Mouse (Mus musculus) left cerebral cortex, adult 2 months (tissue): ENCODE results near the gene Limk1. TPM values are rescaled to one million over a fixed set of nuclear protein-coding genes. Genes with fewer than 3 reads are reported as not detected.

Experiments used
- DNase-seq, 2 experiments: peaks; one replicate each; pipeline ENCODE4 v3.0.0; 2021 to 2022; ENCODE audit warnings: low spot score in 2 of 2, mixed read lengths in 1 of 2; ENCODE audit errors: extremely low spot score in 1 of 2
- H3K27ac ChIP-seq: fragments of 200-600 bp; 2 replicates; pipeline ENCODE4 v1.8.1; 2022
- H3K4me3 ChIP-seq: fragments of 200-600 bp; 2 replicates; pipeline ENCODE4 v1.8.1; 2022
- CTCF ChIP-seq: fragments of 200-600 bp; IDR thresholded peaks from 2 replicates; pipeline ENCODE4 v1.8.1; 2022; ENCODE audit warnings: antibody characterized with exemption, mild to moderate bottlenecking, moderate library complexity
- intact Hi-C: fragments of 180-260 bp; cut with DNase I; formaldehyde crosslinking; loops from one replicate; pipeline ENCODE4 v1.15.1; 2025
- long read RNA-seq, 2 experiments: library from polyadenylated mRNA; stranded (forward); transcript quantifications; one replicate each; pipeline ENCODE4 v2.0.0; 2021; ENCODE audit warnings: borderline mapping rate in 2 of 2
- total RNA-seq, 2 experiments: library from RNA; stranded (reverse); gene quantifications; 2 replicates each; pipeline ENCODE4 v1.2.3; 2021

The Limk1 gene
- total RNA-seq, result 10 to 100 TPM; 59.8 to 65.4 TPM
- long read RNA-seq, experiment 1, partial matches to known transcripts, result 2 of 7 reads
- long read RNA-seq, experiment 1, other reads (novel, unspliced or antisense), result 1 of 7 reads
- long read RNA-seq, experiment 2, partial matches to known transcripts, result 1 of 7 reads
- long read RNA-seq, experiment 2, other reads (novel, unspliced or antisense), result 3 of 7 reads

- no peak for TF ChIP-seq CTCF
- DNase-seq, result no peak
- peak within 1 kb of the TSS; percentile 80 for H3K4me3 ChIP-seq
- intact Hi-C loops, result loop anchor here (2.0 kb wide), 1 partner anchor 49 kb away; the partner anchor contains the start of gene Eif4h
- peak within 1 kb of the TSS; percentile 81 for H3K27ac ChIP-seq
Observed at GRCm38 (mm10) chr5:134688086-134688717, at the start of gene Limk1. TSS of gene Limk1 (minus strand) at chr5:134688598.

- TF ChIP-seq CTCF, result no peak
- H3K27ac ChIP-seq, result no peak overlapping the region
- intact Hi-C loops, result no loop called here
- H3K4me3 ChIP-seq, result no peak overlapping the region
- no peak for DNase-seq
Observed at GRCm38 (mm10) chr5:134734920-134735319, 46.5 kb upstream of the Limk1 start.

- intact Hi-C loops, result no loop called here
Observed at GRCm38 (mm10) chr5:134734072-134734471, 45.7 kb upstream of the Limk1 start.

GRCm38 (mm10) chr5:134733241-134733640, 44.8 kb upstream of the Limk1 start:
- DNase-seq, result no peak
- TF ChIP-seq CTCF, result no peak
- intact Hi-C loops, result no loop called here
- Histone ChIP-seq H3K27ac (no peak overlapping the region), H3K4me3 (no peak overlapping the region)

More at GRCm38 (mm10) chr5:134734072-134734471, 45.7 kb upstream of the Limk1 start:
- no peak overlapping the region for H3K27ac ChIP-seq
- H3K4me3 ChIP-seq, result no peak overlapping the region
- TF ChIP-seq CTCF, result no peak
- no peak for DNase-seq

- TF ChIP-seq CTCF, result no peak
- DNase-seq, result no peak
- Histone ChIP-seq H3K4me3 (no peak overlapping the region), H3K27ac (no peak overlapping the region)
- intact Hi-C loops, result no loop called here
Observed at GRCm38 (mm10) chr5:134729124-134729523, 40.7 kb upstream of the Limk1 start.

GRCm38 (mm10) chr5:134728535-134728934, 40.1 kb upstream of the Limk1 start:
- DNase-seq, result no peak
- Histone ChIP-seq H3K27ac (no peak overlapping the region), H3K4me3 (no peak overlapping the region)
- intact Hi-C loops, result no loop called here
- no peak for TF ChIP-seq CTCF

GRCm38 (mm10) chr5:134727001-134727639, 38.7 kb upstream of the Limk1 start:
- intact Hi-C loops, result no loop called here
- TF ChIP-seq CTCF, result no peak
- H3K4me3 ChIP-seq, result no peak overlapping the region
- no peak for DNase-seq
- H3K27ac ChIP-seq, result no peak overlapping the region

- DNase-seq, result no peak
- H3K4me3 ChIP-seq, result no peak overlapping the region
- intact Hi-C loops, result no loop called here
- no peak for TF ChIP-seq CTCF
- H3K27ac ChIP-seq, result no peak overlapping the region
Observed at GRCm38 (mm10) chr5:134725299-134725698, 36.9 kb upstream of the Limk1 start.

GRCm38 (mm10) chr5:134720058-134720457, 31.7 kb upstream of the Limk1 start:
- DNase-seq, result no peak
- Histone ChIP-seq H3K4me3 (no peak overlapping the region), H3K27ac (no peak overlapping the region)
- intact Hi-C loops, result no loop called here
- TF ChIP-seq CTCF, result no peak

- DNase-seq, result no peak
- Histone ChIP-seq H3K27ac (no peak overlapping the region), H3K4me3 (no peak overlapping the region)
- intact Hi-C loops, result no loop called here
- TF ChIP-seq CTCF, result no peak; the same call in 1 of the 2 replicates
Observed at GRCm38 (mm10) chr5:134711076-134711475, 22.7 kb upstream of the Limk1 start.

- Histone ChIP-seq H3K27ac (no peak overlapping the region), H3K4me3 (no peak overlapping the region)
- intact Hi-C loops, result loop anchor here (10.0 kb wide), 1 partner anchor 124 kb away; the partner anchor contains the start of gene Rfc2
- no peak for TF ChIP-seq CTCF
- DNase-seq, result no peak
Observed at GRCm38 (mm10) chr5:134709275-134709674, 20.9 kb upstream of the Limk1 start.

- Histone ChIP-seq H3K4me3 (no peak overlapping the region), H3K27ac (no peak overlapping the region)
- DNase-seq, result peak; percentile 70 to 77
- intact Hi-C loops, result loop anchor here (2.0 to 10.0 kb wide), 5 partner anchors 35 to 212 kb away; partner anchors contain the start of gene Rfc2
- peak; percentile 94 for TF ChIP-seq CTCF
Observed at GRCm38 (mm10) chr5:134704157-134704556, 15.8 kb upstream of the Limk1 start.
